Mouse (Mus musculus) heart, postnatal 25 days (tissue): ENCODE results near the gene Tpst2. TPM values are rescaled to one million over a fixed set of nuclear protein-coding genes. Genes with fewer than 3 reads are reported as not detected.

ENCODE experiments used
- DNase-seq: peaks from one replicate; pipeline ENCODE4 v3.0.0; 2022; ENCODE audit warnings: low spot score
- intact Hi-C: fragments of 180-260 bp; cut with DNase I; formaldehyde crosslinking; loops from one replicate; pipeline ENCODE4 v1.15.1; 2025
- total RNA-seq, 2 experiments: library from RNA; stranded (reverse); gene quantifications; 2 replicates each; pipeline ENCODE4 v1.2.3; 2021

The Tpst2 gene
- total RNA-seq, 2 experiments from 2014 or later: 38.7 to 42.3 TPM

- DNase-seq: no peak
- intact Hi-C loops: no loop called here
These were observed 44.4 kb downstream of the Tpst2 start for GRCm38 (mm10) chr5:112320936-112321335.

DNA sequence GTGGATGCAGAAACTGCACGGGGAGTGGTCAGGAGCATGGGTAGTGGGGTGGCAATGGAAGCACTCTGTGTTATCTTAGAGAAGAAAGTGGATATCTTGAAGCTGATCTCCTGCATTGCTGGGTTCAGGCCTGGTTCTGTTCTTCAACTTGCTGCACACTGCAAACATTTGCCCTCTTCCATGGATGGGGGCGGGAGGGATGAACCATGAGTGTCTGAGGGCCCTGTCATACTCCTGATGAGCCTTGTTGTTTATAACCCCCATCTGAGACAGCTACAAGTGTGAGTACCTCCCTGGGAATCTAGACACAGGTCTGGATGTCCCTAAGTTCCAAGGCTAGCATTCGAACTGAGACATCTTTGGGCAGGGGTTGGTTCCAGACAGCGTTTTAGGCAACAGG lies 44.9 kb downstream of the Tpst2 start:
- intact Hi-C loops: no loop called here
- DNase-seq: no peak

DNA sequence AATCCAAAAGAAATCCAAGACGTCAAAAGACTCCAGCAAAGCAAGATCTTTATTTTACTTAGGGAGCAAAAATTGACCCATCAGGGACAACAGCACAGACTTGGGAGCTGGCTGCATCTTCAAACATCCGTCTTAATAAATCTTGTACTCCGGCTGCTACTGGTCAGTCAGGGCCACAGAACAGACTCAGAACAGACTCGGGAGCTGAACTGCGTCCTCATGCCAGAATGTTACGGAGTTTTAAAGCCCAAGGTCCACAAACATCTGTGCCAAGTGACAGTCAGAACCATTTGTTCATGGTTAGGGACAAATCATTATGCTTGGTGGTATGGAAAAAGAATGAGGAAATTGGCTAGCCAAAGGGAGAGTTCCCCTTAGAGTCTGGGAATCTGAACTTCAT lies 46.8 kb downstream of the Tpst2 start:
- intact Hi-C loops: no loop called here
- no peak for DNase-seq

GRCm38 (mm10) chr5:112324637-112325545 lies 48.4 kb downstream of the Tpst2 start:
- DNase-seq: no peak
- intact Hi-C loops: loop anchor here (2.0 kb wide), 1 partner anchor 48 kb away; the partner anchor contains the start of gene Tpst2

DNA sequence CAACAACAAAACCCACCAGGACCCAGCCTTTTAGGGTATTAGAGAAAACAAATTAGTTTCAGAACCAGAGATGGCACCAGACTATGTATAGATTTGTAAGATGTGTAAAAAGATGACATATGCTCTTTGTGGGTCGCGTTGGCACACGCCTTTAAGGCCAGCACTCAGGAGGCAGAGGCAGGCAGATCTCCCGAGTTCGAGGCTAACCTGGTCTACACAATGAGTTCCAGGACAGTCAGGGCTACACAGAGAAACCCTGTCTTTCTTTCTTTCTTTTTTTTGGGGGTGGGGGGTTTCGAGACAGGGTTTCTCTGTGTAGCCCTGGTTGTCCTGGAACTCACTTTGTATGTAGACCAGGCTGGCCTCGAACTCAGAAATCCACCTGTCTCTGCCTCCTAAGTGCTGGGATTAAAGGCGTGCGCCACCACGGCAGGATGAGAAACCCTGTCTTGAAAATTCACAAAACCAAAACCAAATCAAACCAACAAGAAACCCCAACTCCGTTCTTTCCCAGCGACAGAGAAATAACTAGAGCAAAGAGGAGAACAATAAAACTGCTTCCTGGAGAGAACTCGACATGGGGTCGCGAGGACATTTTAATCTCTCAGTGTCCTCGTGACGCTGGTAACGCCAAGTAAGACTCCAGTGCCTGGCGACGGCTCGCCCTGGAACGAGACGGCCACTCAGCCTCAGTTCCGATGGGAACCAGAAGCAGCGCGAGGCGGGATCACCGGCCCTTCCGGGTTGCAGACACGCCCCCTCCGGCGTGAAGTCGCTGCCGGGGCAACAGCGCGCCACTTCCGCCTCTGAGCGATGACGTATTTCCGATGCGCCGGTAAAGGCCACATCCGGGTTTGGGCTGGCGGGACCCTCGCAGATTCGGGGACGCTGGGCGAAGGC lies 49.3 kb downstream of the Tpst2 start, which contains the start of gene Tfip11:
Gene Tfip11, plus strand, starts transcription at position 813 of the 900 bp plus-strand sequence.
- intact Hi-C loops: loop anchor here (1.0 to 2.0 kb wide), 2 partner anchors 17 to 49 kb away; partner anchors contain the start of gene Tpst2
- DNase-seq: peak; percentile 91

DNA sequence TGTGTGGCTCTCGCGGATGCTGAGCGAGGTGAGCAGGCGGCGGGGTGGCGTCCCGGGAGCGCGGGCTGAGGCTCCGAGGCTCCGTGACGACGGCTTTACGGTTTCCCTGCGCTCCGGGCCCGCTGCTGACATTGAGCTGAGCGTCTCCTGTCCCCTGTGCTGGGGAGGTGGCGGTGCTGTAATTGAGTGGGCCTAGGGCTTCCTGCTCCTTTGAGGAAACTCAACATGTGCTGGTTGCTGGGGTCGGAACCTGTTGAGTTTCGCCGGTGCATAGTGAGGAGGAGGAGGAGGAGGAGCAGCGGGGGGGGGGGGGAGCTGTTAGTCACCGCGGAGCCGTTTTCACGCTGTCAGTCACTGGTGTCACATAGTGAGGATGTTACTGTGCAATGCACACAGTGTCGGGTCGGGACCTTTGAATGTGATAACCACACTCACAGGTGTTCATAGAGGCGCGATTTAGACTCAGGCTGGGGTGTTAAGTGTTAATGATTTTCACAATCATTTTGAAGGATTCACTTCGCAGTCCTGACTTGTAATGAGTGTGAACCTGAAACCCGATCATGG lies 50.0 kb downstream of the Tpst2 start:
- no peak for DNase-seq
- intact Hi-C loops: loop anchor here (1.0 kb wide), 1 partner anchor 16 kb away; no protein-coding TSS in a partner anchor

DNA sequence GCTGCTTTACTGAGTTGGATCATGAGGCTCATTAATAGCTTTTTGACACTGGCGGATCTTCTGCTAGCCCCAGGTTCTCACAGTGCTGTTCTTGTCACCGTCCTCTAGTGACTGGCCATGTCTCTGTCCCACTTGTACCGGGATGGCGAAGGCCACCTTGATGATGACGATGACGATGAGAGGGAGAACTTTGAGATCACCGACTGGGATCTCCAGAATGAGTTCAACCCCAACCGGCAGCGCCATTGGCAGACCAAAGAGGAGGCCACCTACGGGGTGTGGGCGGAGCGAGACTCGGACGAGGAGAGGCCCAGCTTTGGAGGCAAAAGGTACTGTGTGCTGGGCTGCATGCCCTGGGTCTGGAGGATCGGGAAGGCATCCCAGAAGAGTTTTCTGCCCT lies 51.4 kb downstream of the Tpst2 start:
- DNase-seq: no peak
- intact Hi-C loops: no loop called here

- intact Hi-C loops: no loop called here
- DNase-seq: no peak
These were observed 53.5 kb downstream of the Tpst2 start for GRCm38 (mm10) chr5:112329805-112330564.

DNA sequence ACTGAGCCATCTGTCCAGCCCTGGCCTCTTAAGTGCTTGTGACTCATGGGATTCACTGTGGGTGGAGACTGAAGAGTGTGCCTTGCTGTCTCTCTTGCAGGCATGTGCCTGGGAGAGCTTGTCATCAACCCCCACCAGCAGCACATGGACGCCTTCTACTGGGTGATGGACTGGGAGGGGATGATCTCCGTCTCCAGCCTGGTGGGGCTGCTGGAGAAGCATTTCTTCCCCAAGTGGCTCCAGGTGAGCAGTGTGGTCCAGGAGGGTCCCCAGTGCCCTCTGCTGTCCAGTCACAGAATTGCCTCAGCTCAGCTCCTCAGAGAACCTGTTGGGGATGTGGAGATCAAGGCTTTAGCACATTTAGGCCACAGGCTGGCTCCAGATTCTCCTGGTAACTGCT lies 59.0 kb downstream of the Tpst2 start:
- DNase-seq: no peak
- intact Hi-C loops: loop anchor here (1.0 kb wide), 1 partner anchor 95 kb away; no protein-coding TSS in a partner anchor

- intact Hi-C loops: no loop called here
- DNase-seq: no peak
These were observed 60.5 kb downstream of the Tpst2 start for GRCm38 (mm10) chr5:112337004-112337403.

DNA sequence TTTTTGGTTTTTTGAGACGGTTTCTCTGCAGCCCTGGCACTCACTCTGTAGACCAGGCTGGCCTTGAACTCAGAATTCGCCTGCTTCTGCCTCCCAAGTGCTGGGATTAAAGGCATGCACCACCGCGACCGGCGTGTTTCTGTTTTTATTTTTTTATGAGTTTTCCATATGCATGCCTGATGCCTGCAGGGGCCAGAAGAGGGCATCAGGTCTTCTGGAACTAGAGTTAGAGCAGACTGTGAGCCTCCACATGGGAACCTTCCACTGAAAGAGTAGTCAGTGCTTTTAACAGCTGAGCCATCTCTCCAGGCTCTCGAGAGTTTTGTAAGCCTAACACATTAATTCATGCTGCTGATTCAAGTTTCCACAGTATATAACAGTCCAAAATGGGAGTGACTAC lies 62.7 kb downstream of the Tpst2 start:
- intact Hi-C loops: no loop called here
- no peak for DNase-seq

DNA sequence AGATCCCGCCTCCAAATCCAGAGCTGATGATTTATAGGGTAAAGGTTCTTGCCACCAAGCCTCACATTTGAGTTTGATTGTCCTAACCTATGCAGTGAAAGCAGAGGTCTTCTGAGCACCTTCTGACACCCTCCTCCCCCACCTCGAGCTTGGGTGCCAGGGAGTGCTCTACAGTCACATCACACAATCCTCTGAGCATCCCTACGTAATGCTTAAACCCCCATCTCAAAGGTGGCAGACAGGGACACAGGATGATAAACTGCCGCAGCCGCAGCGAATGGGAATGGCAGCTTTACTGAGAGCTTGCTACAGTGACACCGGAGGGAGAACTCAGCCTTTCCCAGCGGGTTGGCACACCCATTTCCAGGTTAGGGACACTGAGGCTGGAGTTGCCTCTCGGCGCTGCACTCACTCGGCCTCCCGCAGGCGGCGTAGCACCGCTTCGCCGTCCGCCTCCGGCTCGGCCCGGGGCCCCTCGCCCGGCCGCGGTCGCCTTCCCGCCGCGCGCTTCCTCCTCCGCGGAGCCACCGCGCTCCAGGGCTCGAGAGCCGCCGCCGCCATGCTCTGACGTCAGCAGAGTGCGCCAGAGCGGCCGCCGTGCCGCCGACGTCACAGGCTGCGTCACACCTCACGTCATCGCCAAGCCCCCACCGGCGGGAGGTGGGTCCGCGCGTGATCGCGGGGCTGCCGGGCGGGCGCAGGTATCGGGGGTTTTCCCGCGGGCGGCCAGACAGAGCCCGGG lies 66.1 kb downstream of the Tpst2 start, which contains the start of the genes Srrd and Hps4:
Gene Srrd, minus strand, starts transcription at position 578 of the 742 bp plus-strand sequence.
Gene Hps4, plus strand, starts transcription at position 621 of the 742 bp plus-strand sequence.
- intact Hi-C loops: loop anchor here (1.0 to 5.0 kb wide), 2 partner anchors 16 to 85 kb away; partner anchors contain the start of gene Tfip11

GRCm38 (mm10) chr5:112343205-112343595 lies 66.7 kb downstream of the Tpst2 start:
- intact Hi-C loops: loop anchor here (5.0 kb wide), 1 partner anchor 84 kb away; no protein-coding TSS in a partner anchor

More for the DNA sequence above, 66.1 kb downstream of the Tpst2 start, which contains the start of the genes Srrd and Hps4:
- peak; percentile 69 for DNase-seq

GRCm38 (mm10) chr5:112344092-112344960 lies 67.8 kb downstream of the Tpst2 start:
- no peak for DNase-seq
- intact Hi-C loops: loop anchor here (5.0 kb wide), 1 partner anchor 83 kb away; no protein-coding TSS in a partner anchor

More at GRCm38 (mm10) chr5:112343205-112343595, 66.7 kb downstream of the Tpst2 start:
- no peak for DNase-seq

GRCm38 (mm10) chr5:112346211-112346965 lies 69.9 kb downstream of the Tpst2 start:
- intact Hi-C loops: no loop called here
- no peak for DNase-seq

GRCm38 (mm10) chr5:112349169-112349568 lies 72.7 kb downstream of the Tpst2 start:
- intact Hi-C loops: no loop called here
- DNase-seq: no peak
